Mouse (Mus musculus): ENCODE data around the gene Tbc1d10a.
A peak's percentile ranks its signal among the peaks of the same experiment; 100 is the strongest.

Tbc1d10a gene

DNA sequence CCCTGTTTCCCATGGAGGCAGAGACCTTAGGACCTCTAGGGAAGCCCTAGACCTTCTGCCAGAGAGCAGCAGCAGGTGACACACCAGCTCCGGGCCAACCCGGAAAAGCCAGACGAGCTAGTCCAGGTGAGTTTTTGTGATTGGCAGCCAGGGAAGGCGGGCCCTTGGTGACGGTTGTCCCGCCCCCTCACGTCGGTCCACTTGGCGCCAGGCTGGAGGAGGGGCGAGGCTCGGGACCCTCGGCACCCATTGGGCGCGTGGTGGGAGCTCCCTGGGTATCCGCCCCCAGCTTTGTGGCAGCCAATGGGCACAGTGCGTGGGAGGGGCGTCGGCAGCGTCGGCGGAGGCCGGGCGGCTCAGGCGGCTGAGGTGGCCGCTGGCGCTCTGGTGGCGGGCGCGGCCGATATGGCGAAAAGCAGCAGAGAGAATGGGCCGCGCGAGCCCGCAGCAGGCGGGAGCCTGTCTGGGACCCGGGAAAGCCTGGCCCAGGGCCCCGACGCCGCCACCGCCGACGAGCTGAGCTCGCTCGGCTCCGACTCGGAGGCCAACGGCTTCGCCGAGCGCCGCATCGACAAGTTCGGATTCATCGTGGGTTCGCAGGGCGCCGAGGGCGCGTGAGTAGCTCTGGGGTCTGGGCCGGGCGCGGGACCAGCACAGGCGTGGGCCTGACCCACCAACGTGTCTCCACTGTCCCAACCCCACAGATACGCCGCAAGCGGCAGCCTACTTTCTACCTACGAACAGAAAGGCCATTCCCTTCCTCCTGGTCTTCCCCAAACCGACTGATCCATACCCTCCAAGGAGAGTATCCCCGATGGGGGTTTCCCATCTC is at the start of gene Tbc1d10a:
Gene Tbc1d10a (plus strand): TSS at position 304 of the 832 bp plus-strand sequence.
- DNase-seq: peak; percentile 98 to 99

DNA sequence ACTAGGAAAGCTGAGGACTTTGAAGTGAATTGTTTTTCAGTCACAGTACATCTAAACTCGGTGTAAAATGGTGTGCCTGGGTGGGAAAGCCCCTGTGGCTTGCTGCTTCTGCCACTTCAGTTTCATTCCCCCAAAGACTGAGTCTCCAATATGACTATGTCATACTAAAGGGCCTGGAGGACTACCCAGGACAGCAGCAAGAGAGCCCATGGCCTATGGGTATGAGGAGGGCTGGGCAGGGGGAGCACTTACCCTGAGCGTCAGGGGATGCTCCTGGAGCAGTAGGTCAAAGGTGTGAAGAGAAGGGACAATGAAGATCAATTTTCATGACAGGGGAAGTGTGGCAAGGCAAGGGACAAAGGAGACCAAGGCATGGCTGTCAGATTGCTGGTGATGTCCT is 47.6 kb upstream of the Tbc1d10a start:
- no peak for DNase-seq

DNA sequence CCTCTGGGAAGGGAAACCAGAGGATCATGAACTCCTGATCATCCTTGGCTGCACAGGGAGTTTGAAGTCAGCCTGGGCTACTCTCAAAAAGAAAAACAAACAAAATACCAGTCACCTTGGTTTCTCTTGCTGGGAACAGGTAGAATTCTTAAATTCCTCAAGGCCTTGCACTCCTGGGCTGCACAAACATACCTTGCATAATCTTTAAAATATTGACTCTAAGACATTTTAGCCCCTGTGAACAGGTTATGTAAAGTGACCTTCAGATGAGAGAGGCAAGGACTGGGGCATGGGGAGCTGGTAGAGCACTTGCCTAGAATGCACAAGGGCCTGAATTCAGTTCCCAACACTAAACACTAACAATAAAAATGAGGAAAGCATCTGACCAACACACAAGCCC is 45.1 kb upstream of the Tbc1d10a start:
- DNase-seq: no peak

DNA sequence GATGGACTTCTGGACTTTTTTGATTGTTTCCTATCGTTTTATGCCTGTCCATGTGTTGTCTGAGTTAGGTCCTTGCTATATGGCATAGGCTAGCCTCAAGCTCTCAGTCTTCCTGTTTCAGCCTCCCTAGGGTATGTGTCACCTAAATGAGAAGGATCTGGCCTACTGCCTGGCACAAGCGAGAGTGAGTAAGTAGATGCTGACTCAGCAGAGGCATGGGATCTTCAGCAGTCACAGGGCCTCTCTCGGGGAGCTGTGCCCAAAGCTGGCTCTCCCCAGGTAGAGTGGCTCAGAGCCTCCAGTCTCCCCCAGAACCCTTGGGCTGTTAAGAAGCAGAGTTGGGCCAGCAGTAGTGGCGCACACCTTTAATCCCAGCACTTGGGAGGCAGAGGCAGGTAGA is 44.2 kb upstream of the Tbc1d10a start:
- no peak for DNase-seq

DNA sequence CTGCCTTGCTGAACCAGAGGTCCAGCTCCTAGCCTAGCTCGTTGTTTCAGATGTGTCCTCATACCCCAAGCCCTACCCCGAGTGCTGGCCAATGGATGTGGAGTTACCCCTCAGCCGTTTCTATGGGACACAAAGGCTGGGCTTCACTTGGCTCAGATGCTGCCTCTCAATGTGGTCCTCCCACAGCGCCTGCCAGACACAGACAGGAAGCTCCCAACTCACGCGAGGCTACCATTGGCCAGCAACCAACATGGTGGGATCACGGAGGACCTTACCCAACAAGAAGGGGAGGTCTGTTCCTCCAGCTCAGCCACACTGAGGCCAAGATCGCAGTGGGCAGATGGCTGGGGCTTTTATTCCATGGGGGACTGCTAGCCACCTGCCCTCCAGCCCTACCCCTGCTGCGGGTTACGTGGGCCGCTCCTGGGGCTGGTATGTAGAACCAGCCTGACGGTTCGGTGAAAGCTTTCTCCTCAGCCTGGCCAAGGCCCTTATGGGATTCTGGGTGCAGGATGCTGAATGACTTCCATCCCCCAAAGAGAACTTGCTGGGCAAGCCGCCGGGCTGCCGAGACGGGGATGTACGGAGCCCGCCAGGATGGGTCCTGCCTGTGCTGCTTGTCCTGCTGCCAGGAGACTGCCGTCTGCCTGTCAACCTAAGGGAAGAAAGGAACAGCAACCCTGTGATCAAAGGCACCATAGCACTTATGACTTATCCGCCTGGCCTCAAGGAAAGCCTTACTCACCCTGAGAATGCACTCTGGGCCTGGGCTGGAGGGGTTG is 43.1 kb upstream of the Tbc1d10a start:
- no peak for DNase-seq

DNA sequence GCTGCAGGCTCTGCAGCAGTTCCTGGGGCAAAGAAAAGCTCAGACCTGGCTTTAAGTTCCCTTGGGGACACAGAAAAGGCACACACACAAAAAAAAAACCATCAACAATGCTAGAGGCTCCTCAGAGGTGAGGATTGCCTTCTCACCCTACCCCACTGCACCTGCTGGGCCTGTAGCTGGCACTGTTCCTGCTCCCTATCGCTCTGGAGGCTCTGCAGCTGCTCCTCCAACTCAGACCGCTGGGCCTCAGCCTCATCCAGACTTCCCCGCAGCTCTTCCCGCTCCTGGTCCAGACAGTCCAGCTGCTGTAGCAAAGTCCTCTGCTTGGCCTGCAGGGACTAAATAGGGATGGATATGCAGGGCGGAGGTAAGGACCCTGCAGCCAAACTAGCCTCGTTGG is 40.2 kb upstream of the Tbc1d10a start:
- no peak for DNase-seq

DNA sequence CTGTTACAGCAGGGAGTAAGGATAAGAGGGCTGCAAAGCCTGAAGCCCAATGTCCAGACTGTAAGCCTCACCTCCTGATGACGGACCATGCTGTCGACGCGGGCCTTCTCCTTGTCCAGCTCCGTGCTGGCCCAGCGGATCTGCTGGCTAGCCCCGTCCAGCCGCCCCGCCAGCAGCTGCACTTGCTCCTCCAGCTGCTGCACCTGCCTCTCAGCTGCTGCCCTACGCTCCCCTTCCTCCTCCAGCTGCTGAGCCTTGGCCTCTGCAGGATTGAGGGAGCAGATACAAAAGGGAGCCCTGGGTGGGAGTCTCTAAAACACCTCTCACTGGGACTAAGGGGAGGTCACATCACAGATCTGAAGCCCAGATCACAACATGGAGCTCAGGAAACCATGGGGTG is 39.5 kb upstream of the Tbc1d10a start:
- no peak for DNase-seq

DNA sequence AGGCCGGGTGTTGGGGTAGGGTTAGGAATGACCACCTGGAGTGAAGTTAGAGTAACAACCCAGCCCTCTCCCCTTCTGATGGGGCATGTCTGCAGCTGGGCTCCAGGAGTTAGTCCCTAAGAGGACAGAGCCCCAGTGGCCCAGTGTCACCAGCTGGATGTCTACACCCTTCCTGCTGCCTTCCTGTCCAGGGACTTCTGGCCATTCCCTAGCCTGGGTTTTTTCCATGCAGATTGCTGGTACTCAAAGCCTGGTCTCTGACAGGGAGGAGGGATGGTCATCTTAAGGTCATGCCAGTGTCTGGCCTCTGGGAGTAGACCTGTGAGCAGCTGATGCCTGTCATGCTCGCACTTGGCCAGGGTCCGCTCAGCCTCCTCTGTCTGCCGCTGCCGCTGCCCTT is 38.5 kb upstream of the Tbc1d10a start:
- DNase-seq: no peak

DNA sequence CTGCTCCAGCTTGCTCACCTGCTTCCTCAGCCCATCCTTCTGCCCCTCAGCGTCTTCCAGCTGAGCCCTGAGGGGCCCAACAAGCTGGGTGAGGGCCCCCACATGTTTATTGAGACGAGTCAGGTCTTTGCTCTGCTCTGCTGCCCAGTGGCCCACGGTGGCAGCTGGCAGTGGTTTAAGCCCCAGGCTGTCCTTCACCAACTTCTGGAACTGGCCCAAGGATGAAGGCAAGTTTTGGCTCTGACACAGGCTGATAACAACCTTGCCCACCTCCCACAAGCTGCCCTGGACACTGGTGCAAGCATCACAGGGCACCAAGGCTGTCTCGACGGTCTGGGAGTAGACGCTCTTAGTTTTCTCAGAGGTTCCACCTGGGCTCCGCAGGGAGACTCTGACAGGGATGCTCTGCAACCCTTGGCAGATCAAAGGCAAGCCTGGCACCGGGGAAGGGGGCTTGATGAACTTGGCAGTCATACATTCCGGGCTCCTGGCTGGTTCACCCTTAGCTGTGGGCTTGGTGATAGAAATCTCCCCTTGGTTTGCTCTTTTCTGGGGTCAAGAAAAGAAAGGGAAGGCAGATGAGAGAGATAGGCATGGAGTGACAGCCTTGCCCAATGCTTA is 37.9 kb upstream of the Tbc1d10a start:
- no peak for DNase-seq

DNA sequence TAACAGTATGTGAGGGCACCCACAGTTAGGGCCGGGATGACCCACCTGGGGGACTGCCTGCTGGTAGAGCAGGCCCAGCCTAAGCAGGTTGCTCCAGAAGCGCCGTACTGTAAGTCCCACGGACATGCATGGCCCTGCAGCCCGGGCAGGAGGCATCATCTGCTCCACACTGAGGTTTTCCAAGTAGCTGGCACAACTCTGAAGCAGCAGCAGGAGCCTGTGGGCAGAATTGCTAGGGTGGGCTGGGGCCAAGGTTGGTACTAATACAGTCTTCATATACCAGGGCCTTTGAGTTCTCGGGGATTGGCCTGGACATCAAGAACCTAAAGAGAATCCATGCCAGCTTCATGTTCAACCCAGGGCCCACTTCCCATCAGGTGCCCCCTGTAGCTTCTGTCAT is 36.7 kb upstream of the Tbc1d10a start:
- DNase-seq: no peak

DNA sequence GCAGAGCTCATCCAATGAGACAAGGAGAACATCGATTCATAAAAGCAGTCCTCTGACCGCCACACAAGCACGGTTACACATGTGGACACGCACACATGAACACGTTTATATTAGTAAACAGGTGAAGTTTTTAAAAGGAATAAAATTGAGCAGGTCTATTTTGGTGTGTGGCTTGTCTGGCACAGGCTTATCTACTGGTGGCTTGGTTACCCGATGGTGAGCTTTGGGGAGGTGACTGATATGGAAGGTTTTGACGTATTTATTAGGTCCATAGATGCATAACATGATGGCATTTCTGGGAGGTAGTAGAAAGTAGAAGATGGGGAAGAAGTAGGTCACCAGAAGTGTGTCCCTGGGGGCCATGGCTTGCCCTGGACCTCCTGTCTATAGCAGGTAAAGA is 32.9 kb upstream of the Tbc1d10a start:
- DNase-seq: no peak

DNA sequence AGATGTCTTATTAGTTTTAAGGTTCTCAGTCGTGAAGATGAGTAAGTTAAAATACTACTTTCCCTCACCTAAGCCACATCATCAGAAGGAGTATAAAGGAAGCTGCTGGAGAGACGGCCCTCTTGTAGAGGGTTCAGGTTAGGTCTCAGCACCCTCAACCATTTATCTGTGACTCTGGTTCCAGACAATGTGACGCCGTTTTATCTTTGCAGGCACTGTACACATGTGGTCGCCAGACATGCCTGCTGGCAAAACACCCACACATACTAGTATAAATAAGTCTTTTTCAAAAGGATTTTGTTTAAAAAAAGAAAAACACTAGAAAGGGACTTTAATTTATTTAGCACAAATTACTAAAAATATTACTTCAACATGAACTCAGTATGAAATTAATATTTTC is 30.9 kb upstream of the Tbc1d10a start:
- DNase-seq: no peak

DNA sequence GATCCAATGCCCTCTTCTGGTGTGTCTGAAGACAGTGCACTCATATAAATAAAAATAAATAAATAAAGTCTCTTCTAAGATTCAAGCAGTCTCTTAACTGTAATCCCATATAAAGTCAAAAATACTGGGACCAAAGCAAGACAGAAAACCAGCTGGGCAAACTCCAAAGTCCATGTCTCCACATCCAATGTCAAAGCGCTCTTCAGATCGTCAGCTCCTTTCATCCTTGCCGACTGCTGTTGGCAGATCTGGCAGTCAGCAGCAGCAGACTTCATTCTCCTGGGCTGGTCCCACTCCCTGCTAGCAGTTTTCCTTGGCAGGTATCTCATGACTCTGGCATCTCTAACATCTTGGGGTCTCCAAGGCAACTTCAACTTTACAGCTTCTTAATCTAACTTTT is 27.9 kb upstream of the Tbc1d10a start:
- DNase-seq: no peak

DNA sequence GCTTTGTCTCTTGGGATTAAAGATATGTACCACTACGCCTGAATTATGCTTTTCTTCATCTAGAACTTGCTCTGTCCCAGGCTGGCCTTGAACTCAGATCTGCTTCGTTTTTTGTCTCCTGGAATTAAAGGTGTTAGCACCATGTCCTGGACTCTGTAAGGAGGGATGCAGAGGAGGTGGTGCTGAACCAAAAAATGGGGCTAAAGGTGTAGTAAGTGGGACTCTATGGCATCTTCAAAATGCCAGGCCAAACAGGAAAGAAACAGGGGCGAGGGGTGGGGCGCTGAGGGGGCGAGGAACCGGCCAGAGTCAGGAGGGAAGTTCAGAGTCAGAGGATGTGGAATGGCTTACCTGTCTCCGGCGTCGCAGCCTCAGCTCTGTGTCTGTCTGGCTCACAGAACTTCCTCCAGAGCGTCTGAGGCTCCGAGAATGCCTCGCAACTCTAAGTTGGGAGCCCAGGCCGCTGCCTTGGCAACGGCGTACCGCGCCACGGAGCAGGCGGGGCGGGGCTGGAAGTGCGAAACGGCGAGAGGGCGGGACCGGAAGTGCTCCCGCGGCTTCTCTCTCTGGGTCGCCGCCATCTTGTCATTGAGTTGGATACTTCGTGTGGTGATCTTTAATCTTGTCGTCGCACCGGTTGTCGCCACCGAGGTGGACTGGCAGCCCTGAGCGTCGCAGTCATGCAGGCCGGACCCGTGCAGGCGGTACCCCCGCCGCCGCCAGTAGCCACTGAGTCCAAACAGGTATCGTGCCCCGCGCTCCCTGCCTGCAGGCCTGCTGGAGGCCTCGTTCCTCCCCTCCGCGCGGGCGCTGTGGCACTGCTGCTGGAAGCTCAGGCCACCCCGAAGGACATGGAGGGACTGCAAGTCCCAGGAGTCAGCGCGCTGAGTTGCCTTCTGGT is 26.5 kb upstream of the Tbc1d10a start, which contains the start of the genes Ccdc157 and Sf3a1:
Gene Ccdc157 (minus strand): TSS at position 486 of the 901 bp plus-strand sequence.
Gene Sf3a1 (plus strand): TSS at position 543 of the 901 bp plus-strand sequence.
- peak; percentile 93 to 96 for DNase-seq

DNA sequence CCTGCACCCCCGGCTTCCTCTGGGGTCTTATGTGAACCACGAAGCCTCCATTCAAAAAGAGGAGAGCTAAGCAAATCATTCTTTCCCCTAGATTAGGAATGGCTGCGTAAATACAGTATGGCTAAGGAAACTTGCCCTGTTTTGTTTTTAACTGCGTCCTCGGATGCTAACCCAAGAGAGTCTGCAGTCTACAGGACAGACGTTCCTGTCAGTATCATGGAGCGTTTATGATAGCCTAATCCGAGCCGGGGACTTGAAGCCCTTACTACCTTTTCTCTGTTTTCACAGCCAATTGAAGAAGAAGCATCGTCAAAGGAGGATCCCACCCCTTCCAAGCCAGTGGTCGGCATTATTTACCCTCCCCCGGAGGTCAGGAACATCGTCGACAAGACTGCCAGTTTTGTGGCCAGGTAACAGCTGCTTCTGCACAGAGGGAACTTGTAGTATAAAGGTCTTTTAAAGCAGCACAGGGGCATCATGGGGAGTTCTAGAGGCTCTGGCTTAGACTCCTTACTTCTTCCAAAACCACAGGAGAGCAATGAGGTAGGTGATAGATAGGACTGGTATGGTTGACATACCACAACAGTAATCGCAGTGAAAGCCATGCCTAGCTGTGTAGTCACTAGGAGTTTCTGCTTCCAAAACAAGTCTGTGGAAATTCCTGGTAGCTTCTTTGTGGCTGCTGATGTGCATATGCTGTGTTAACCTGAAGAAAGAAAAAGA is 25.7 kb upstream of the Tbc1d10a start:
- DNase-seq: no peak

DNA sequence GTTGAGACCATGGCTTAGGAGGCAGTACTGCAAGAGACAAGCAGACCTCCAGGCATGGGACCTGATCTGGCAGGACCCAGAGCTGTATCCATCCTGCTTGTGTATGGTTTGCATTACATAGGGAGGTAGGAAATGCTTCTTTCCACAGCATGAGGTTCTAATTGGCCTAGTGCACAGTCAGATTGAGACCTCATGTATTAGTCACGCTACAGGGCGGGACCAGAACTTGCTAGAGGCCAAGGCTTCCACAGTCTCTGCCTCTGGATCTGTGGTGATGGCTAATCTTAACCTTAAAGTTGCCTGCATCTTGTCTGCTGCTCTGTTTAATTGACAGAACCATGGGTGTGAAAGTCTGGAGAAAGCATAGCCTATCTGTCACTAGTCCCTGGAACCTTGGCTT is 21.9 kb upstream of the Tbc1d10a start:
- DNase-seq: no peak

DNA sequence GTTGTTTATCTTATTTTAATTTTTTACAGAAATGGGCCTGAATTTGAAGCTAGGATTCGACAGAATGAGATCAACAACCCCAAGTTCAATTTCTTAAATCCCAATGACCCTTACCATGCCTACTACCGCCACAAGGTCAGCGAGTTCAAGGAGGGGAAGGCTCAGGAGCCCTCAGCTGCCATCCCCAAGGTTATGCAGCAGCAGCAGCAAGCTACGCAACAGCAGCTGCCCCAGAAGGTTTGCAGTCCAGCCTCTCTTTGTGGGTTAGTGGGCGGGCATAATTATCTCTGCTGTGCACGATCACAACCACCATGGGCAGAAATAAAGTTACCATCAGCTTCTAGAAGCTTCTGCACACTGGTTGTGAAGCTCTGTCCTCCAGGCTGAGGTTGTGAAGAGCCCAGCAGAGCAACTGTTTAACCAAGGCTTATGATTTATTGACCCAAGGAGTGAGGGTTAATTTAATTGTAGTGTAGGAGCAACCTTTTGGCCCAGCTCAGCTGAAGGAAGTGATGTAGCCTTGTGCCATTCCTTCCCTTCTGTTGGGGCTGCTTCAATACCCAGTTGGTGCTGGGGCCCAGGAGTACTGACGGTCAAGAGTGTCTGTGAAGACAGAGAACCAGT is 20.0 kb upstream of the Tbc1d10a start:
- DNase-seq: no peak

DNA sequence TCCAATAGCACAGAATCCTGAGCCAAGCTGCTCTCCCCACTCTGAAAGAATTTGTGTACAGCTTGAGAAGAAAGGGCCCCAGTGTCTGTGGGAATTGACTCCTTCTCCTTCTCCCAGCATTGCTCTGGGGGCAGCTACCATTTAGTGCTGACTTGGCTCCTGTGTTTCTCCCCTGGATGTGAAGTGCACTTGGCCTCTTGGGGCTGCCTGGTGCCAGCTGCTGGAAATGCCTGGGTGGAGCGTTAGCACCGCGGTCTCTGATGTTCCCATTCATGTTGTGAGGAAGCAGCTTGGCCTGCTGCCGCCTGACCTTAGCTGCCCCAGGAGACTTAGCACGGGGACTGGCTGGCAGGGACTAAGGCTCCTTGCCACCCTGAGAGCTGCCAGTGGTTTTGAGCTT is 12.0 kb upstream of the Tbc1d10a start:
- peak; percentile 23 to 24 for DNase-seq

DNA sequence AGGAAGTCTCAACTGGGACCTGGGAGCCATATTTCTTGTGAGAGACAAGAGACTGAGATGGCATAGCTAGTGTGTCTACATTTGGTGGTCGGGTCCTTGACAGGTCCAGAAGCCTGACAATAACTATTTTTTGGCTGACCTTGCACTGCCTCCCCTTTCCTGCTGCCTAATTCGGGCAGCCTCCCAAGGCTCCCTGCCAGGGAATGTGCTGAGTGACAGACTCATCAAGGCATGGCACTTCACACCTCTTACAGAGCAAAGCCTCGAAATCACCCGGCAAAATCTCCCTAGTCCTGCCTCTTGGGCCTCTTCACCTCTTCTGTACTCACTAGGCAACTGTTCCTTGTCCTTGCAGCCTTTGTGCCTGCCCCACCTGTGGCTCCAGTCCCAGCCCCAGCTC is 8.9 kb upstream of the Tbc1d10a start:
- no peak for DNase-seq

DNA sequence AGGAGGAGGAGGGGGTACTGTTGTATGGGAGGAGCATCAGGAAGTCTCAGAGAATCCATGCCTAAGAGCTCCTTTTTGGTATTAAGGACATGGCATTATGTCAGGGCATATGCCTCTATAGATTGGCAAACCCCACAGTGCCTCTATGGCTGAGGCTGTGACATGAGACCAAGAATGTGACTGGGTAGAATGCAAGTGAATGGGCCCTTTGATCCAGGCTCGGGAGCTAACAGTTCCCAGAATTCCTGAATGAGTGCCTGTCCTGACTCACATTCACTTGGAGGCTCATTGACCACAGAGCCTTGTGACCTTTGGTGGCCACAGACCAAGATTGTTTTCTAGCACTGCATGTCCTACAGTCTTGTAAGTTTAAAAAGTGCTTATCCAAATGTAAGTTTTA is 4.5 kb upstream of the Tbc1d10a start:
- no peak for DNase-seq

DNA sequence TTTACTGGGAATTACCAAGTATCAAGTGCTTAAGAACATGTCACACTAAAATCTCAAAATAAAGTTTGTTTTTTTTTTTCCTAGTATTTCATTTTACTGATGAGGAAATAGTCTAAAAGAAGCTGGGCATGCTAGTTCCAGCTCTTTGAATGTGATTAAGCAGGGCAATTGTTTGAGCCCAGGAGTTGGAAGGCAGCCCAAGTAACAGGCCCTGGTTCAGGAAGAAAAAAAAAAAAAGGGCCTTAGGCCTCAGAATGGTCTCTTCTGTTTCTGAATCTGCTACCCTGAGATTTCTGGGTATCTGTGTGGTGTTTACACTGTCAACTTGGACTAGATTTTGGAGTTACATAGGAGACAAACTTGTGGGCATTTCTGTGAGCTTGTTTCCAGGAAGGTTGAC is 3.1 kb upstream of the Tbc1d10a start:
- no peak for DNase-seq
